Mouse (Mus musculus) bone marrow, adult 2 months (tissue): ENCODE data around the gene Tenm4. TPM values are rescaled to one million over a fixed set of nuclear protein-coding genes. Genes with fewer than 3 reads are reported as not detected.

Source experiments
- H3K27ac ChIP-seq: fragments of 200-500 bp; 2 replicates; pipeline ENCODE4 v1.5.1; 2012; ENCODE audit warnings: low read depth, mild to moderate bottlenecking, control low read depth, inconsistent platforms, low read length; ENCODE audit not compliant: control insufficient read depth, poor library complexity, insufficient read depth
- H3K4me1 ChIP-seq: fragments of 200-500 bp; 2 replicates; pipeline ENCODE4 v1.6.1; 2011; ENCODE audit warnings: low read length; ENCODE audit not compliant: control insufficient read depth, insufficient read depth
- H3K4me3 ChIP-seq: fragments of 200-500 bp; replicated peaks from 2 replicates; pipeline ENCODE3; 2011; ENCODE audit warnings: mild to moderate bottlenecking, low read depth, low read length, control low read depth; ENCODE audit not compliant: control insufficient read depth
- CTCF ChIP-seq: fragments of 200-500 bp; IDR thresholded peaks from 2 replicates; pipeline ENCODE4 v1.5.1; 2011; ENCODE audit warnings: low read length, control low read depth; ENCODE audit not compliant: control insufficient read depth, insufficient read depth
- POLR2A ChIP-seq: fragments of 200-500 bp; IDR thresholded peaks from 2 replicates; pipeline ENCODE4 v1.6.1; 2011; ENCODE audit warnings: low read depth, mild to moderate bottlenecking, control low read depth, low read length, borderline replicate concordance; ENCODE audit not compliant: control insufficient read depth
- WGBS: fragments of 180-500 bp; shearing (Covaris S2); methylation state at CpG from one replicate; pipeline ENCODE4 v1.1.7; 2018; 5-methylcytosine and 5-hydroxymethylcytosine counted together
- polyA plus RNA-seq: library from polyadenylated mRNA; stranded (reverse); fragments of >200 nt; gene quantifications from 2 replicates; pipeline ENCODE4 v1.2.4, GENCODE M21; 2011; ENCODE audit warnings: low replicate concordance; ENCODE audit not compliant: missing spikeins, insufficient read depth, insufficient read length

Tenm4 gene
- polyA plus RNA-seq, 1 experiment, result 1.3 TPM

GRCm38 (mm10) chr7:96643461-96644204 lies 472.6 kb downstream of the Tenm4 start:
- Histone ChIP-seq H3K4me1 (no peaks in the 10 kb centered on the region), H3K4me3 (no peak overlapping the region), H3K27ac (no peak overlapping the region)
- TF ChIP-seq POLR2A (no peak), CTCF (no peak)
- WGBS, result 7% methylated on average over 27 of the region's 27 CpGs

- TF ChIP-seq CTCF (no peak), POLR2A (no peak)
- Histone ChIP-seq H3K4me1 (no peaks in the 10 kb centered on the region), H3K27ac (no peak overlapping the region), H3K4me3 (no peak overlapping the region)
- 23% methylated on average over 7 of the region's 7 CpGs for WGBS
These were observed 473.1 kb downstream of the Tenm4 start for GRCm38 (mm10) chr7:96644205-96644531.

GRCm38 (mm10) chr7:96647657-96648056 lies 476.6 kb downstream of the Tenm4 start:
- no peak overlapping the region for H3K4me3 ChIP-seq
- 40% methylated on average over 4 of the region's 4 CpGs for WGBS
- H3K4me1 ChIP-seq, result no peaks in the 10 kb centered on the region
- H3K27ac ChIP-seq, result no peak overlapping the region
- TF ChIP-seq POLR2A (no peak), CTCF (no peak)

DNA sequence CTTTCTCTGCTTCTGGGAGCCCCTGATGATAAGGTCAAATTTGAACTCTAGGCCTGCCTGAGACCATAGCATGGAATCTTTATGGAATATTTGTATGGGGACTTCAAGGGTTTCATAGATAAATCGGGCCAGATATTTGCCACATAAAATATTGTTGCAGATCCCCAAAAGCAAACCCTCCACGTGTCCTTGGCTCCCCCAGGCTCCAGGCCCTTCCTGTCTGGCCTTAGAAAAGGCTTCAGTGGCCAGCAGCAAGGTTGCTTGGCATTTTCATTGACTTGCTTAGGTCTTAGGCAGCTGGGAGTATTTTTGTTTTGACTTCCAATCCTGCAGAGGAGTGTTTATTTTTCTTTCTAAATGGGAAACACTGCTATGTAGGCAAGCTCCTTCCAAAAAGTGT lies 477.6 kb downstream of the Tenm4 start:
- H3K27ac ChIP-seq, result no peak overlapping the region
- 67% methylated on average over 2 of the region's 2 CpGs for WGBS
- no peak for TF ChIP-seq POLR2A
- no peaks in the 10 kb centered on the region for H3K4me1 ChIP-seq
- H3K4me3 ChIP-seq, result no peak overlapping the region

GRCm38 (mm10) chr7:96649171-96649570 lies 478.1 kb downstream of the Tenm4 start:
- TF ChIP-seq CTCF, result no peak
- TF ChIP-seq POLR2A, result no peak
- WGBS, result 76% methylated on average over 7 of the region's 7 CpGs
- no peak overlapping the region for H3K4me3 ChIP-seq
- no peak overlapping the region for H3K27ac ChIP-seq
- H3K4me1 ChIP-seq, result no peaks in the 10 kb centered on the region

- Histone ChIP-seq H3K27ac (no peak overlapping the region), H3K4me1 (no peaks in the 10 kb centered on the region), H3K4me3 (no peak overlapping the region)
- 73% methylated on average over 2 of the region's 2 CpGs for WGBS
- TF ChIP-seq POLR2A (no peak), CTCF (no peak)
These were observed 479.4 kb downstream of the Tenm4 start for GRCm38 (mm10) chr7:96650435-96650834.

DNA sequence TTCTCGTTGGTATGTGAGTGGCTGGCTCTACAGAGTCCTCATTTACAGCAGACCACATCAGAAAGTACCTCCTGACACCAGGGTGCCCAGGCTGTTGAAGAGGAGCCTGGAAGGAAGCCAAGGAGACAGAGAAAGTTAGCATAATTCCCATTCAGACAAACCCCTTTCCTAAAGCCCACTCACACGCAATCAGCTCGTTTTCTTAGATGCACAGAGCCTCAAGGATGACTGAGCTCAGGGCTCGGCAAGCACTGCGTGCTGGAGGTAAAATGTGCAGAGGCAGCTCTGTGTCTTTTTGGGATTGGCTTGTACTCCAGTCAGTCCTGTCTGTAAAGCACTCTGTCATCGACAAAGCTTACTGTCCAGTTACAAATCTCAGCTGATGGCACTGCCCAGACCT lies 480.0 kb downstream of the Tenm4 start:
- WGBS, result 79% methylated on average over 6 of the region's 6 CpGs
- no peaks in the 10 kb centered on the region for H3K4me1 ChIP-seq
- H3K27ac ChIP-seq, result no peak overlapping the region
- H3K4me3 ChIP-seq, result no peak overlapping the region
- TF ChIP-seq CTCF (no peak), POLR2A (no peak)

DNA sequence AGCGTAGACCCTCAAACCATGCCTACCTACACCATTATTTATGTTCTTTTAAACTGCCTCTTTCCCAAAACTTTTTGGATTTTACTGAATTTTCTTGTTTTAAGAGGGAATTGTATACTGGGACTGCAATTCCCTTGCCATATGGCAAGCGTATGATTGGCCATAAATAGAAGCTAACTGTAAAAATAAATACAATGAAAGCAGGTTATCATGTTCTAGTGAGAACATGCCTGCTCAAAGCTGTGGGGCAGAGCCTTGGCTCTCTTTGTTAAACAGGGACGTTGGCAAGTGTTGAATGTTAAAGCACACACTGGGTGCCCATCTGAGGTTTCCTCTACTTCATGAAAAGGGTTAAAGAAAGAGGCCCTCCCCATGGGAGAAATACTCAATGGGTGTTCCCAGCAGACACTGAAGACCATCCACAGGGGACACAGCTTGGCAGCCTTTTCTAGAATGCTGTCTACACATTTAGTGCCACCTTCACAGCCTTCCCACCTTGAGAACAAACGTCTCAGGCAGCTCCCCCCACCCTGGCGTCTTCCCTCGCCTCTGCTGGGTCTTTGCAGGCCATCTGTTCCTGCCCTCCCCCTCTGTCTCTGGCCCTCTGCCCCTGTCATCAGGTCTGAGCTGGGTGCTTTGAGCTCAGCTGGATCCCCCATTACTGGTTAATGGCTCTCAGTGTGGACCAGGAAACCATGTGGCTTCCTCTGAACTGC lies 480.7 kb downstream of the Tenm4 start:
- 35% methylated on average over 6 of the region's 6 CpGs for WGBS
- no peak for TF ChIP-seq CTCF
- no peak for TF ChIP-seq POLR2A
- Histone ChIP-seq H3K4me1 (no peaks in the 10 kb centered on the region), H3K4me3 (no peak overlapping the region), H3K27ac (no peak overlapping the region)
